Mouse (Mus musculus) CH12.LX (cell line): ENCODE measurements around the gene D330020A13Rik. TPM values are rescaled to one million over a fixed set of nuclear protein-coding genes. Genes with fewer than 3 reads are reported as not detected.

Experiments
- DNase-seq: peaks from one replicate; pipeline ENCODE4 v3.0.0-alpha.2; 2013; ENCODE audit errors: extremely low read depth
- H3K27ac ChIP-seq: 2 replicates; pipeline ENCODE4 v1.5.1; 2012; ENCODE audit warnings: low read depth, mild to moderate bottlenecking, control low read depth, moderate library complexity; ENCODE audit not compliant: insufficient read depth
- H3K27me3 ChIP-seq: replicated peaks from 2 replicates; pipeline ENCODE3; 2012; ENCODE audit warnings: inconsistent platforms
- H3K36me3 ChIP-seq, 2 experiments: replicated peaks in 1 of 2; 2 replicates each; pipeline versions ENCODE3 to v1.6.1; 2012; ENCODE audit warnings: inconsistent platforms in 1 of 2, low read length in 1 of 2, mild to moderate bottlenecking in 1 of 2, mixed read lengths in 1 of 2, moderate library complexity in 1 of 2; ENCODE audit not compliant: control insufficient read depth in 1 of 2, insufficient read depth in 1 of 2
- H3K4me1 ChIP-seq, 2 experiments: 2 replicates each; pipeline ENCODE4 v1.6.1; 2012; ENCODE audit warnings: inconsistent platforms in 1 of 2, moderate library complexity in 1 of 2; ENCODE audit not compliant: insufficient read depth in 2 of 2, control insufficient read depth in 1 of 2
- H3K4me2 ChIP-seq: 2 replicates; pipeline ENCODE4 v1.6.1; 2012; ENCODE audit warnings: low read depth, mild to moderate bottlenecking, control low read depth; ENCODE audit not compliant: poor library complexity, insufficient read depth, severe bottlenecking
- H3K4me3 ChIP-seq, 3 experiments: fragments of 150-350 bp in 1 of 3; sonication (generic) in 1 of 3; replicated peaks in 1 of 3; 2 replicates each; pipeline versions ENCODE3 to v1.5.1; 2011 to 2012; ENCODE audit warnings: low read depth in 2 of 3, low read length in 2 of 3, mild to moderate bottlenecking in 2 of 3, moderate library complexity in 2 of 3, control low read depth in 1 of 3, improper control_type of control experiment in 1 of 3, inconsistent platforms in 1 of 3, mixed read lengths in 1 of 3; ENCODE audit not compliant: poor library complexity in 1 of 3
- H3K79me2 ChIP-seq: replicated peaks from 2 replicates; pipeline ENCODE4 v1.6.1; 2012; ENCODE audit warnings: mild to moderate bottlenecking, moderate library complexity; ENCODE audit not compliant: control insufficient read depth, poor library complexity, insufficient read depth, severe bottlenecking; ENCODE audit errors: extremely low read depth
- H3K9ac ChIP-seq: 2 replicates; pipeline ENCODE4 v1.6.1; 2012; ENCODE audit warnings: low read depth, mild to moderate bottlenecking, control low read depth, moderate library complexity; ENCODE audit not compliant: insufficient read depth
- H3K9me3 ChIP-seq: replicated peaks from 2 replicates; pipeline ENCODE3; 2012; ENCODE audit warnings: low read length, inconsistent platforms, mixed read lengths
- E2F4 ChIP-seq: IDR thresholded peaks from 2 replicates; pipeline ENCODE4 v1.6.1; 2011; ENCODE audit warnings: low read depth, low read length, improper control_type of control experiment; ENCODE audit not compliant: insufficient replicate concordance
- ELF1 ChIP-seq: IDR thresholded peaks from 2 replicates; pipeline ENCODE4 v1.6.1; 2014; ENCODE audit warnings: low read depth, mild to moderate bottlenecking, inconsistent platforms, low read length, improper control_type of control experiment
- EP300 ChIP-seq: IDR thresholded peaks from 2 replicates; pipeline ENCODE4 v1.6.1; 2011; ENCODE audit warnings: low read length, improper control_type of control experiment
- JUN ChIP-seq: IDR thresholded peaks from 2 replicates; pipeline ENCODE4 v1.6.1; 2011; ENCODE audit warnings: low read depth, mild to moderate bottlenecking, low read length, improper control_type of control experiment, moderate library complexity; ENCODE audit not compliant: insufficient read depth
- KAT2A ChIP-seq: IDR thresholded peaks from 2 replicates; pipeline ENCODE4 v1.6.1; 2012; ENCODE audit warnings: low read length, improper control_type of control experiment, inconsistent platforms; ENCODE audit not compliant: insufficient replicate concordance
- MAFK ChIP-seq: IDR thresholded peaks from 2 replicates; pipeline ENCODE4 v1.6.1; 2011; ENCODE audit warnings: low read length, improper control_type of control experiment; ENCODE audit not compliant: insufficient replicate concordance
- MAX ChIP-seq: IDR thresholded peaks from 2 replicates; pipeline ENCODE4 v1.6.1; 2011; ENCODE audit warnings: low read length, improper control_type of control experiment
- MAZ ChIP-seq: IDR thresholded peaks from 2 replicates; pipeline ENCODE4 v1.6.1; 2012; ENCODE audit warnings: low read depth, mild to moderate bottlenecking, inconsistent platforms, low read length, improper control_type of control experiment, moderate library complexity
- NELFE ChIP-seq: IDR thresholded peaks from 2 replicates; pipeline ENCODE4 v1.6.1; 2011; ENCODE audit warnings: low read depth, low read length, improper control_type of control experiment
- NRF1 ChIP-seq: IDR thresholded peaks from 2 replicates; pipeline ENCODE4 v1.6.1; 2014; ENCODE audit warnings: low read depth, mild to moderate bottlenecking, inconsistent platforms, low read length, improper control_type of control experiment, moderate library complexity
- POLR2AphosphoS2 ChIP-seq: IDR thresholded peaks from 2 replicates; pipeline ENCODE4 v1.6.1; 2011; ENCODE audit warnings: low read depth, low read length, improper control_type of control experiment
- RAD21 ChIP-seq: IDR thresholded peaks from 2 replicates; pipeline ENCODE4 v1.6.1; 2011; ENCODE audit warnings: low read depth, mild to moderate bottlenecking, low read length, improper control_type of control experiment, moderate library complexity
- TBP ChIP-seq: conservative IDR thresholded peaks from 2 replicates; pipeline ENCODE4 v1.6.1; 2011; ENCODE audit warnings: low read depth, low read length, improper control_type of control experiment
- TCF12 ChIP-seq: IDR thresholded peaks from 2 replicates; pipeline ENCODE4 v1.6.1; 2014; ENCODE audit warnings: low read depth, mild to moderate bottlenecking, inconsistent platforms, low read length, improper control_type of control experiment
- USF1 ChIP-seq: IDR thresholded peaks from 2 replicates; pipeline ENCODE4 v1.6.1; 2014; ENCODE audit warnings: low read depth, mild to moderate bottlenecking, inconsistent platforms, low read length, improper control_type of control experiment
- USF2 ChIP-seq: conservative IDR thresholded peaks from 2 replicates; pipeline ENCODE4 v1.6.1; 2011; ENCODE audit warnings: low read depth, low read length, improper control_type of control experiment
- ZKSCAN1 ChIP-seq: IDR thresholded peaks from 2 replicates; pipeline ENCODE4 v1.6.1; 2012; ENCODE audit warnings: low read depth, inconsistent platforms, low read length, improper control_type of control experiment, borderline replicate concordance
- ZNF384 ChIP-seq: IDR thresholded peaks from 2 replicates; pipeline ENCODE4 v1.6.1; 2012; ENCODE audit warnings: low read depth, low read length, improper control_type of control experiment, inconsistent platforms
- dilution Hi-C: fragments of 300-500 bp; cut with MboI; formaldehyde crosslinking; loops from 2 replicates; pipeline ENCODE4 v1.14.3; 2020; ENCODE audit warnings: low sequenced_read_pairs; ENCODE audit not compliant: extremely low pct_unique_long_range_greater_than_20kb, extremely low pct_ligation_motif_present
- in situ Hi-C: fragments of 300-500 bp; cut with MboI; formaldehyde crosslinking; loops from 3 replicates; pipeline ENCODE4 v1.14.3; 2019; ENCODE audit warnings: low sequenced_read_pairs, low pct_ligation_motif_present, low pct_unique_long_range_greater_than_20kb, mixed read lengths
- polyA plus RNA-seq: library from polyadenylated mRNA; unstranded; fragments of >175 nt; gene quantifications from 2 replicates; pipeline ENCODE4 v1.2.1, GENCODE M21; 2012; ENCODE audit warnings: low read depth; ENCODE audit not compliant: insufficient read length
- total RNA-seq, 2 experiments: library from RNA; depleted of rRNA; stranded (reverse); fragments of 300-350 nt in 1 of 2; fragments of >200 nt in 1 of 2; gene quantifications; 2 replicates each; pipeline ENCODE4 v1.2.3; 2012 to 2014

Gene D330020A13Rik
- total and polyA plus RNA-seq, 3 experiments, result not detected

- H3K9ac ChIP-seq, result no peak overlapping the region
- in situ Hi-C loops, result no loop called here
- no peaks in the 10 kb centered on the region for H3K9me3 ChIP-seq
- no peaks in the 10 kb centered on the region for H3K36me3 ChIP-seq
- dilution Hi-C loops, result no loop called here
- no peaks in the 10 kb centered on the region for H3K79me2 ChIP-seq
- no peaks in the 10 kb centered on the region for H3K27me3 ChIP-seq
- H3K4me2 ChIP-seq, result no peak overlapping the region
- no peak overlapping the region for H3K27ac ChIP-seq
- H3K4me3 ChIP-seq, result no peak overlapping the region
- TF ChIP-seq EP300, result no peak
- no peak for TF ChIP-seq USF1
- TF ChIP-seq E2F4, result no peak
- TF ChIP-seq TBP, result no peak
- no peak for TF ChIP-seq MAFK
- H3K4me1 ChIP-seq, result no peaks in the 10 kb centered on the region
- DNase-seq, result no peak
These were observed 5.6 kb upstream of the D330020A13Rik start for GRCm38 (mm10) chr6:120288541-120288940.

GRCm38 (mm10) chr6:120289430-120289829, 4.7 kb upstream of the D330020A13Rik start:
- Histone ChIP-seq H3K79me2 (no peaks in the 10 kb centered on the region), H3K4me2 (no peak overlapping the region), H3K9ac (no peak overlapping the region), H3K27me3 (no peaks in the 10 kb centered on the region), H3K27ac (no peak overlapping the region), H3K36me3 (no peaks in the 10 kb centered on the region), H3K4me3 (no peak overlapping the region), H3K4me1 (no peaks in the 10 kb centered on the region), H3K9me3 (peaks cover 2% of the 10 kb centered on the region)
- in situ Hi-C loops (no loop called here), dilution Hi-C loops (no loop called here)
- DNase-seq, result no peak
- no peak for TF ChIP-seq TCF12
- TF ChIP-seq MAFK, result no peak
- TF ChIP-seq MAX, result no peak
- no peak for TF ChIP-seq TBP
- TF ChIP-seq ZNF384, result no peak
- no peak for TF ChIP-seq ZKSCAN1
- no peak for TF ChIP-seq JUN
- no peak for TF ChIP-seq EP300
- TF ChIP-seq RAD21, result no peak

- H3K9ac ChIP-seq, result no peak overlapping the region
- H3K4me3 ChIP-seq, result no peak overlapping the region
- dilution Hi-C loops, result no loop called here
- no peaks in the 10 kb centered on the region for H3K27me3 ChIP-seq
- peaks cover 7% of the 10 kb centered on the region for H3K9me3 ChIP-seq
- no peak overlapping the region for H3K27ac ChIP-seq
- no peak for TF ChIP-seq MAZ
- no peak for TF ChIP-seq KAT2A
- no peak for TF ChIP-seq MAX
- no peak for TF ChIP-seq E2F4
- no peak for TF ChIP-seq JUN
- TF ChIP-seq USF2, result no peak
- no peak for TF ChIP-seq ZKSCAN1
- no peak for TF ChIP-seq ELF1
- no peak for TF ChIP-seq NRF1
- TF ChIP-seq USF1, result no peak
- TF ChIP-seq POLR2AphosphoS2, result no peak
- TF ChIP-seq NELFE, result no peak
- H3K36me3 ChIP-seq, result no peaks in the 10 kb centered on the region
- no peak for DNase-seq
- in situ Hi-C loops, result no loop called here
- no peaks in the 10 kb centered on the region for H3K4me1 ChIP-seq
- no peak overlapping the region for H3K4me2 ChIP-seq
- H3K79me2 ChIP-seq, result no peaks in the 10 kb centered on the region
These were observed 2.7 kb upstream of the D330020A13Rik start for GRCm38 (mm10) chr6:120291396-120292009.
